Mouse (Mus musculus) brain, embryonic 14.5 days (tissue): ENCODE results near the gene Oxtr. TPM values are rescaled to one million over a fixed set of nuclear protein-coding genes. Genes with fewer than 3 reads are reported as not detected.

ENCODE experiments used
- DNase-seq: peaks from one replicate; pipeline ENCODE4 v3.0.0-alpha.2; 2011; ENCODE audit warnings: low read depth
- CTCF ChIP-seq: fragments of 200-500 bp; IDR thresholded peaks from 2 replicates; pipeline ENCODE4 v1.5.1; 2012; ENCODE audit warnings: inconsistent platforms, mild to moderate bottlenecking, moderate library complexity, borderline replicate concordance; ENCODE audit not compliant: insufficient read depth, insufficient read length; ENCODE audit errors: extremely low read depth
- POLR2A ChIP-seq: fragments of 200-500 bp; IDR thresholded peaks from 2 replicates; pipeline ENCODE4 v1.6.1; 2012; ENCODE audit warnings: mild to moderate bottlenecking, inconsistent platforms, borderline replicate concordance; ENCODE audit not compliant: poor library complexity, insufficient read depth, insufficient read length, severe bottlenecking; ENCODE audit errors: extremely low read depth
- polyA plus RNA-seq: library from polyadenylated mRNA; depleted of rRNA; stranded (reverse); fragments of >200 nt; gene quantifications from 2 replicates; pipeline ENCODE4 v1.2.3, GENCODE M21; 2012

Oxtr gene
- polyA plus RNA-seq, 1 experiment = 1.1 TPM

DNA sequence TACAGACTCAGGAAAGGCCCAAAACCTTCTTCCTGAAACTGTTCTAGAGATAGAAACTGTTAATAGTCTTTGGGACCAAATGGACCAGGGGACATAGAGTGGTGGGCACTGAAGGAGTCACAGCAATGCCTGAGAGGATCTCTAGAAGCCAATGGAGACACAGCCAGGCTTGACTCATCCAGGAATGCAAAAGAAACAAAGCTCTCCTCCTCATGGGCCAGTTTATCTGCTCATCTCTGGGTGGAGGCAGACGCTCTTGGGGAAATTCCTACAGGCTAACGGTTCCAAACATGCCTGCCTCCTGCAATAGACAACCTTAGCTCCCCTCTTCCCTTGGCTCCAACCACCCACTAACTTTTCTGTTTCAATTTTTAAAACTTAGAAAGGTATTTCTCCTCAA, 7.7 kb upstream of the Oxtr start:
- DNase-seq = no peak
- TF ChIP-seq POLR2A (no peak), CTCF (no peak)

DNA sequence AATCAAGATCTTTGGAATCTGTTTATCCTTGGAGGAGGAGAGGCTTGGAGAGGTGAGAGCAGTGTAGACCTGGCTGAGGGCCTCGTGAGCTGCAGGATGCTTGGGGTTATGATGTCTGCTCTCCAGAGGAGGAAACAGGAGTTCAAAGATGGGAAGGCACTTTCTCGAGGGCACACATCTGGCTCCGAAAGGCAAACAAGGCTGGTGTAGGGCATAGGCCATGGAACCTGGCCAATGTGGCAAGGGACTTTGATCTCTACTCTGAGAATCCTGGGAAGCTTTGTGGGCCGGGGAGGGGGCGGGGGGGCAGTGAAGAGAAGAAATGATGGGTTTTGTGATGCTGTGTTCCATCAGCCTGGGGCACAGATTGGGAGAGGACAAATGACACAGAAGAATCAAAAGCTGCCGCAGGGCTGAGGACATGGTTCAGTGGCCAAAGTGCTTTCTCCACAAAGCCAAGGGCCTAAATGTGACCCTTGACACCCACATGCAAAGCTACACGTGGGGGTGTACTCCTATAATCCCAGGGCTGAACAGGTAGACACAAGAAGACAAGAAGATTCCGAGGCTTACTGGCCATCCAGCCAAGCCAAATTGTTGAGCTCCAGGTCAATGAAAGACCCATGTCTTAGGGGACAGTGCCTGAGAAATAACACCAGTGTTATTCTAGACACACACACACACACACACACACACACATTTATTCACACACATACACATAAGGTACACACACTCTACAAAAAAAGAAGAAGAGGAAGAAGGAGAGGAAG, 6.7 kb upstream of the Oxtr start:
- no peak for DNase-seq
- TF ChIP-seq POLR2A = no peak
- TF ChIP-seq CTCF = no peak

DNA sequence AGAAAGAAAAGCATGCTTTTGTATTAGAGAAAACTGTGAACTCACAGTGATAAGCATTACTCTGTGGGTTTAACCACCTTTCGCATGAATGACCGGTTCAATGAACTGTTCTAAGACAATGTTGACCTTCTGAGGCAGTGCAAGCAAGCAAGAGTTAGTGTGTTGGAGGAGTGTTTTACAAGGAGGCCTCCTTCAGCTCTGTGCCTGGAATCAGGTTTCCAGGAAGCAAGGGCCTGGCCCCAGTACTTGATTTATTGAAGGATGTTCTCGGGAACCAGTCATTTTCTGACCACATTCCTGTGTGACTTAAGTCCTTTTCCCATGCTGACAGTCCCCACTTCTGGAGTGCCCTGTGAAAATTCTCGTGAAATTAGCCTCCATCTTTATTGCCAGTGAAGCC, 5.5 kb upstream of the Oxtr start:
- no peak for TF ChIP-seq POLR2A
- no peak for TF ChIP-seq CTCF
- no peak for DNase-seq

DNA sequence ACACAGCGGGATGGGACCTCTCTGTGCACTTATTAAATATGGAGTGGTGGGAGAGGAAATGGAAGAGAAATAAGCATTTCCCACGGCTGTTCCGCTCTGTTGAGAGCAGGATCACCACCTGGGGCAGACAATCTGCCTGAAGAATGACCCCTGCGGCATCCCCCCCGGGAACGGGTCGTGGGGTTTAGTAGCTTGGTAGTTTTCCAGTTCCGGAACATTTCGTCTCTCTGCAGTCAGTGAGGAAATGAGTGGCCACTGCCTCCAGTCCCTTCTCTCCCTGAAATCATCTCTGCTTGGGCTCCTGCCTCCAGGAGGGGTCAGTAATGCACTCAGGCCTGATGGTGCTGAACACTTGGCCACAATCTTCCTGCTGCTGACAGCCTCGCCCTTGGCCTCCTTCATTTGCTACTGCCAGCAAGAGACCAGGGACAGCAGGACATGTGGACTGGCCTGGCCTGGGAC, 4.9 kb upstream of the Oxtr start:
- peak; percentile 13 for DNase-seq
- TF ChIP-seq POLR2A (no peak), CTCF (peak; percentile 9; the same call in 1 of the 2 replicates)

DNA sequence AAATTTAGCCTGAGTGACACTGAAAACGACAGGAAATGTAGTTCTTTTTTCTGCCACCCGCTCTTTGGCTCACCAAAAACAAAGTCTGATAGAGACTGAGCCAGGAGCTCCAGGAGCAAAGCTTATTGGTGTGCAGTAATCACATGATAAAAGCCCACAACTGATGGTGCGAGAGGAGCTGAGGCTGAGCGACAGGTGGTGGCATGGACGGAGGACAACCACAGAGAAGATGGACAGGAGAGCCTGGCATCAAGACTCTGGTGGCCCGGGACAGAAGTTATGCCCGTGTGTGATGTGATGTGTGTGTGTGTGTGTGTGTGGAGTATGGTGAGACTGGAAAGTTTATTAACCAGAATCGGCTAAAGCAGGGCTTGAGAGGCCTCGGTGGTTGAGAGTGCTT, 3.6 kb upstream of the Oxtr start:
- TF ChIP-seq POLR2A (no peak), CTCF (no peak)
- DNase-seq = no peak

DNA sequence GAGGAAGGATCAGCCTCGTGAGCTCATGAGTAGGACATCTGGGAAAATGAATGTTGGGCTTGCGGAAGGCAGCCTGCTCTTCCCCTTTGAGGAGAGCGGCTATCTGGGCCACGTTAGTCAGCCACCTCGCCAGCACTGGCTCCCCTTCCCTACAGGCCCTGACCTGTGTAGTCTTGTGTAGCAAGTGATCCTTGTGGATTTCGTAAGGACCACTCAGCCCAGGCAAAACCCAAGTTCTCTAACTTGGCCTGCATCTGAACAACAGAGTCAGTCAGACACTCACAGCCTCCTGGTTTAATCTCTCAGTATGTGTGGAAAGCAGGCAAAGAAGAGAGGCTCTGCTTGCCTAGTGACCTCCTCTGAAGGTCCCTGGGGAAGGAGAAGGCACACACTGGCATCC, 2.9 kb upstream of the Oxtr start:
- DNase-seq = no peak
- no peak for TF ChIP-seq POLR2A
- TF ChIP-seq CTCF = no peak

DNA sequence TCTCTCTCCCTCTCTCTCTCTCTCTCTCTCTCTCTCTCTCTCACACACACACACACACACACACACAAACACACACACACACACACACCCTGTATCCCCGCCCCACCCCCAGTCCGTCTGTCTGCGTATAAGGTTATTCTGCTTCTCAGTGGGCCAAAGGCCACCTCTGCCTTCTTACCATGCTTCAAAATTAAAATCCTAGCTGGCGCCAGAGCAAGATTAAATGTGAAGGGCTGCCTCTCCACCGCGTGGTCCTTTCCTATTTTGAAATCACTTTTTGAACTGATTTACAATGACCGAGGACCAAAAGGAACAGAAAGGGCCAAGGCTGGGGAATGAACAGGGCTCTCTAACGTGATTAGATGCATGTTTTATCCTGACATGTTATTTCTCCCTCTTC, 1.8 kb upstream of the Oxtr start:
- TF ChIP-seq CTCF = no peak
- TF ChIP-seq POLR2A = no peak

DNA sequence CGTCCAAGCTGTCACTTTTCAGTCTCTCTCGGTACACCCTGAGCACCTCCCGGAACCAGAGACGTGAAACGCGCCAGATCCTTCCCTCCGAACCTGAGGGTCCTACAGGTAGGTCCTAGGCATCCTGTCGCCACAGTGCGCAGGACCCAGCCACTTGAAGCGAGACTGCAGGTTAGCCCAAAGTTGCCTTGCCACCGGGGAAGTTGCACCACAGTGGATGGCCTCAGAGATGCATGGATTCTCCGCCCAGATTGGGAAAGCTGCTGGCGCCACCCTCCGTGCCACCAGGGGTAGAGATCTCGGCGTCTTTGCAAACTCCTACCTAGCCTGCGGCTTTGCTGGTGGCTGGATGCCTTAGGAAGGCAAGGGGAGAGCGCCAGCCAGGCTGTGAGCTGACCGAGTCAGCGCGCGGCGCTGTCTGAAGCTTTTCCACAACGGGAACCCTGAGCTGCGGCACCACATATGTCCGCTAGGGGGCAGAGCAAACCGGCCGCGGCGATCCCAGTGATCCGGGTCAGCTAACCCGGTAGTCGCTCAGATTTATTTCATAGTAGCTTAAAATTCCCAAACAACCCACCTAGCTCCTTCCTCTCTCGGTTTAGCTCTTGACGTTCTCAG, 991 bp upstream of the Oxtr start:
- peak; percentile 93 for TF ChIP-seq CTCF
- TF ChIP-seq POLR2A = no peak

More for the DNA sequence above, 1.8 kb upstream of the Oxtr start:
- DNase-seq = no peak

DNA sequence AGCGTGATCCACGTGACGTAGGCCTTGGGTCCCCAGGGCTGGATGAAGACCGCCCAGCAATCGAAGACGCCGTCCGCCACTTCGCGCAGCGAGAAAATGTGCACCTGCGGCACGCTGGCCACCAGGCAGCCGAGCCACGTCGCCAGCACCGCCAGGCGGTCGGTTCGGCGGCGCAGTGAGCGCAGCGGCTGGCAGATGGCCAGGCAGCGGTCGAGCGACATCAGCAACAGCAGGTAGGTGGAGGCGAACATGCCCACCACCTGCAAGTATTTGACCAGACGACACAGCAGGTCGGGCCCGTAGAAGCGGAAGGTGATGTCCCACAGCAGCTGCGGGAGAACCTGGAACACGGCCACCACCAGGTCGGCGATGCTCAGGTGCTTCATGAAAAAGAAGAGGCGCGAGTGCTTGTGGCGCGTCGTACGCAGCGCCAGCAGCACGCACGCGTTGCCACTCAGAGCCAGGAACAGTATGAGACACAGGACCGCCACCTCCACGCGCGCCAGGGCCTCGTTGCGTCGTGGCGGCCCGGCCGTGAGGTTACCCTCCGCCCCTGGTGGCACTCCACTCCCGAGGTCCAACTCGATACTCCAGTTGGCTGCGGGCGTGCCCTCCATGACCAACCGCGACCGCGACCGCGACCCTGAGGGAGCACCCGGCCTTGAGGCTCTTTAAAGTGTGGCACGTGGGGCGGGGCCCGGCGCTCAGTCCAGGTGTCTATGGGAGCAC, 398 bp downstream of the Oxtr start:
- no peak for TF ChIP-seq POLR2A
- TF ChIP-seq CTCF = peak; percentile 15; the same call in 1 of the 2 replicates
- peak; percentile 63 for DNase-seq

More for the DNA sequence above, 991 bp upstream of the Oxtr start:
- peak; percentile 84 for DNase-seq

DNA sequence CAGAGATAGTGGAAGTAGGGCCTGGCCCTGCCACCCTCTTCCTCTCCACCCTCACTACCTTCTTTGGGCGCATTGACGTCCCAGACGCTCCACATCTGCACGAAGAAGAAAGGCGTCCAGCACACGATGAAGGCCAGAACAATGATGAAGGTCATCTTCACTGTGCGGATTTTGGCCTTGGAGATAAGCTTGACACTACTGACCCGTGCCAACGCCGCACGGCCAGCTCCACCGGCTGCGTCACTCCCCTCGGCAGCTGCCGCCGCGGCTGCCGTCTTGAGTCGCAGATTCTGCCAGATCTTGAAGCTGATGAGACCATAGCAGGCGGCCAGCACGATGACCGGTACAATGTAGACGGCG, 942 bp downstream of the Oxtr start:
- no peak for DNase-seq
- TF ChIP-seq CTCF = no peak
- TF ChIP-seq POLR2A = no peak

DNA sequence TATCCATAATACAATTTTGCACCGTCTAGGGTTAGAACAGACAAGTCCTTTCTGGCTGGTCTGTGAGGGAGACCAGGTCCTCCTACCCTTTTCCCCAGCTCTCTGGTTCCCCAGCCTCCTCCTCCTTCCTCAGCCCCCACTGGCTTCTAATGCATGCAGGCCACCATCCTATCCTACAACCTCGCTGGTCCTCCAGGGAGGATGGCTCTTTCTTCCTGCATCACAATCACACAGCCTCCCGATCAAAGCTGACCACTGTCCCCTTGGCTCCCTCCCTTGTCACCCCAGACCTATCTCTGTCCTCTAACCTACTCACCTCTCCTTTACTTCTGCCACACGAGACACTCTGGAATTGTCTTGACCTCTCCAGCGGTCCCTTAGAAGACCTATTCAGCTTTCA, 1.8 kb downstream of the Oxtr start:
- DNase-seq = no peak
- TF ChIP-seq POLR2A = no peak
- no peak for TF ChIP-seq CTCF

DNA sequence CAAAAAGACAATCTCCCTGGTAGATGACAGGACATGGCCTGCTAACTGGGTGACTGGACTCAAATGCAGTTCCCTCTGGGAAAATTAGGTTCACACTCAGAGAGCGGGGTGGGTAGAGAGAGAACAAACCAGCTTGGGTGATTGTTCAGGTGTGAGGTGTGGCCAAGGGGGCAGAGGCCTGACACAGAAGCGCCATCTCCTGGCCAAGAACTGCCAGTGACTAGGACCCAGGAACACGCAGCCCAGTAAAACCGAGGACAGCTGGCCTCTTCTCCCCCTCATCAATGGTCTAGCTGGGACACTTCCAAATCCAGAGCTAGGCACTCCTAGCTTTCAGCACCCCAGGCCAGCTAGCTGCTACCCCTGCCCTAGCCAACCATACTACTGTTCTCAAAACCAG, 5.4 kb downstream of the Oxtr start:
- peak; percentile 39 for DNase-seq
- TF ChIP-seq POLR2A = no peak
- peak; percentile 79 for TF ChIP-seq CTCF

DNA sequence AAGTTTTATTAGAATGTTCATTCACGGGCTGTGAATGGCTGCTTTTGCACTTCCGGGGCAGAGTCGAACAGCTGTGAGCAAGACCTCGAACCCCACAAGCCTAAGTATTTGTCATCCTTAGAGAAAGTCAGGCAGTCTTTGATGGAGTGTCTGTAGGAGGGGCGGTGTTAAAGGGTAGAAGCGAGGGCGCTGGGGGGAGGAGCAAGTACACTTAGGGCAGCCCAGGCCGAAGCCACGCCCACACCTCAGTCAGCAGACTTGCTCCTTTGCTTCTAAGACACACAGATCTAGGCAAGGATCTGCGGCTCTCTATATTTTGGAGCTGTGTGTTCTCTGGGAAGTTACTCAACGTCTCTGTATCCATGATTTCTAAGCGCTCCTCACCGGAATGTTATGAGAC, 9.9 kb downstream of the Oxtr start:
- TF ChIP-seq CTCF (no peak), POLR2A (no peak)
- no peak for DNase-seq
